Mouse (Mus musculus) testis, adult 2 months (tissue): Measurements from ENCODE around the gene Apobec4.

Experiments used
- CTCF ChIP-seq: fragments of 200-500 bp; IDR thresholded peaks from 2 replicates; pipeline ENCODE4 v1.5.1; 2012; ENCODE audit warnings: low read depth, mild to moderate bottlenecking, inconsistent platforms, low read length, moderate library complexity; ENCODE audit not compliant: control insufficient read depth, insufficient read depth, insufficient replicate concordance
- POLR2A ChIP-seq: fragments of 200-500 bp; IDR thresholded peaks from 2 replicates; pipeline ENCODE4 v1.6.1; 2012; ENCODE audit warnings: low read depth, mild to moderate bottlenecking, inconsistent platforms, low read length, moderate library complexity; ENCODE audit not compliant: control insufficient read depth

DNA sequence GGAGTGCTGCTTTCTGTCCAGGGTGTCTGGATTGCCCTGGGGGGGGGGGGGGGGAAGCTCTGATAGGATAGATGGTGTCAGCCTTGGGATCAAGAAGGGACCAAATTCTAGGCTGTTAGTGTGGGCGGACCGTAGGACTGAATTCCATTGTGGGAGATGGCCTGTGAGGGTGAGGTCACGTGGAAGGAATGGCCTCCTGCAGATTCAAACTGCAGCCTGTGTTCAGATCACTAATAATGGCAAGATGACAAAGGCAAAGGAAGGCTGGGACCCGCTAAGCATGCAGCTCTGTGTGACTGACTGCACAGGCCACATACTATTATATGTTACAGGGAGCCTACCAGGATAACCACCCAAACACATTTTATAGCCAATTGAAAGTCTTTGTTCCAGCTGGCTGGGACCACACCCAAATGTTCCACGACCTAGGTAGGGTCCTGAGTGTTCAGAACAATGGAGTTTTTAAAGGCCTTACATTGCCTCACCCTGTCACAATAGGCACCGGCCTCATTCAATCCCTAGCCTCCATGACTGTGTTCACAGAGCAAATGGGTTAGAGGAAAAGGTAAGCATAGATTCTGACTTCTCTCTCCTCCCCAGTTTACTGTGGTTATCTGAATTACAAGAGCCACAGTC is 43.3 kb downstream of the Apobec4 start:
- no peak for TF ChIP-seq POLR2A
- no peak for TF ChIP-seq CTCF
